Mouse (Mus musculus) heart, adult 9 months (tissue): ENCODE data around the gene Cenpq.
A peak's percentile ranks its signal among the peaks of the same experiment; 100 is the strongest.

ENCODE experiments used
- DNase-seq, 2 experiments: peaks; one replicate each; pipeline ENCODE4 v3.0.0; 2022; ENCODE audit warnings: low spot score in 2 of 2

Cenpq gene

DNA sequence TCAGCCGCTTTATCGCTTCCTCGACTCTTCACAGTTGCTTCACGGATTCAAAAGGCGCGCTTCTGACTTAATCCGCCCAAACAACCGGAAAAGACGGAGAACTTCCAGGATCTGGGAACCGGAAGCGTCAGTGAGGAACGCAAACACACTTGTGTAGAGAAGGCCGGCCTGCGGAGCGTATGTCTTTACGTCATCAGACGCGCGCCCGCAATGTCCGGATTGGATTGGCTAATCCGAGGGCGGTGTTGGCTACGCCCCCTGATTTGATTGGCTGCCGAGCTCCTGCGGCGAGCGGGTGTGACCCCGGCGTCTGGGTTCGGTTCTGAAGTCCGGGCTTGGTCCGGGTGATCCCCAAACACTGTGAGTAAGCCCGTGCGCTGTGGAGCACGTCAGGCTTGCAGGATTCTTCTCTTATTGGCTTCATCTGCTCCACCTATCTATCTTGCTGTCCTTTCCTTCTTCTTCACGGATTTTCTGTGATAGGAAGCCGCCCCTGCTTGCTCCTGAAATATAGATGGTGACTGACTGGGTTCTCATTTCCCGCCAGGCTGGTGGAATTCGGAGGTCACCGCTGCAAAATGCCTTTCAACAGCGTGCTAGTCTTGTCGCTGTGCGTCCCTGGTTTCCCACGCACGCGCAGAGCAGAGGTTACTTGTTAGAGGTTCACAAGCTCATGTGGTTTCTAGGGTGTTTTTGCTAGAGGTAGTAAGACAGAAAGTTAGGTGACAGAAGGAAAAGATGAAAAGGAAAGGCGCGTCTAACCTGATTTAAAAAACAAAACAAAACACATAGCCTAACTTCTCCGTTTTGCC, at the start of gene Cenpq, which contains the start of gene Mut:
TSS of gene Cenpq (minus strand) at position 628 of the 812 bp plus-strand sequence.
TSS of gene Mut (plus strand) at position 266 of the 812 bp plus-strand sequence.
- peak; percentile 99 for DNase-seq

GRCm38 (mm10) chr17:40977914-40978313, 43.1 kb upstream of the Cenpq start:
- DNase-seq, result no peak

GRCm38 (mm10) chr17:40948518-40948917, 13.7 kb upstream of the Cenpq start:
- no peak for DNase-seq

DNA sequence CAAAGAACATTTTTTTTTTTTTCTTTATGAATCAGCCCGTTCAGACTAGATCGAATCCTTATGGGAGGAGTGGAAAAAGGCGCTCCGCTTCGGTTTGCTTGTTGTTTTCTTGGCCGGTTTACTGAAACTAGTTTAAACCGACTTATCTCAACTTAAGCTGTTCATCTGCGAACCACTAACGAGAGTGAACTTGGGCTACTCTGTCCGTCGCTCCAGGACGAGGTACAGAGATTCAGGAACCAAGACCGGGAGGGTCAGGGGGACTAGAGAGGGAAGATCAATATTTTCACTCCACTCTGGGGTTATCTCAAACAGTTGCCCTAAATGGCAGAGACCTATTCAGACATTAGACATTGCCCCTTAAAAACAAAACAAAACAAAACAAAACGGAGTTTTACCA, 862 bp downstream of the Cenpq start:
- DNase-seq, result no peak

DNA sequence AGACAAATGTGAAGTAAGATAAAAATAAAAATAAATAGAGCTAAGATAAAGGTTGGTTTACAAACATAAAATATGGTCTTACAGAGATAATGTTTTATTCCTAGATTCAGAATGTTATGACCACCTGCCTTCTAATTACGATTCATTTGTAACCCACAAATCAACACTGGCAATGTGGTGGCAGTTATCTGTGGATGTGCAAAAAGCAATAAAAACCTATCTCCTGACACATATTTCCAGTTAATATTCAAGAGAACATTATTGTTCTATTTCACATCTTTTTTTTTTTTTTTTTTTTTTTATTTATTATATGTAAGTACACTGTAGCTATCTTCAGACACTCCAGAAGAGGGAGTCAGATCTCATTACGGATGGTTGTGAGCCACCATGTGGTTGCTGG, 19.3 kb downstream of the Cenpq start:
- DNase-seq, result no peak

DNA sequence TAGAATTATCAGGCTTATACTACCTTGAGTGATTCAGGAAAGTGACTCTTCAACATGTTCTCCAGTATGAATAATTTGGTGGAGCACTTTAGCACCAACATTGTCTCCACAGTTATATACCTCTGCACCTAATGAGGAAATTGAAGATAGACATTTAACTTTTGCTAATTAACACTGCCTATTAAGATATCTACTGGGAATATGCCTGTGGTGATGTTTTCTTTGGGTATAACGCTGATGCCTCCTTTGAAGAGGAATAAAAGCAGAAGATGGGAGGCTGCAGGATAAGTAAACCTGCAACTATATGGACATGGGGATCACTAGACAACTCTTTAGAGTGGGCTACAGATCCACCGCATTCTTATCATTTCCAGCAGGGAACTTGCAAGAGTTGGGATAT, 20.6 kb downstream of the Cenpq start, which contains the start of gene Glyatl3:
TSS of gene Glyatl3 (minus strand) at position 101 of the 400 bp plus-strand sequence.
- DNase-seq, result no peak

DNA sequence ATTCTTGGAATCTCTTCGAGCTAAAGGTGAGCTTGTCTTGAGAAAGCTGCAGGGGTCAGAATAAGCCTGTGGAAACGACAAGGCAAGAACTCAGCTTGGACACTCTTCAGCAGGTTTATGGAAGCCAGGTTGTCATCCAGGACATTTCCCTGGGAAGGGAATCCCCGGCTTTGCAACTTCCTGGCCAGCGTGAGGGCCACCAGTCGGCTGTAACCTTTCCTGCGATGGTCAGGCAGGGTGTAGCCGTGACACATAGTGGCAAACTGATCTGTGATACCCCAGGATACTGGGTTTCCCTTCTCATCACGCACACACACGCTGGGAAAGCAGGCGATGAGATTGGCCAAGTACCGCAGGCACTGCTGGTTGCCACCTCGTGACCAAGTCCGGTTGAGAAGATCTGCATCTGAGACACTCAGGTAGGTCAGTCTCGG, 30.1 kb downstream of the Cenpq start:
- no peak for DNase-seq

DNA sequence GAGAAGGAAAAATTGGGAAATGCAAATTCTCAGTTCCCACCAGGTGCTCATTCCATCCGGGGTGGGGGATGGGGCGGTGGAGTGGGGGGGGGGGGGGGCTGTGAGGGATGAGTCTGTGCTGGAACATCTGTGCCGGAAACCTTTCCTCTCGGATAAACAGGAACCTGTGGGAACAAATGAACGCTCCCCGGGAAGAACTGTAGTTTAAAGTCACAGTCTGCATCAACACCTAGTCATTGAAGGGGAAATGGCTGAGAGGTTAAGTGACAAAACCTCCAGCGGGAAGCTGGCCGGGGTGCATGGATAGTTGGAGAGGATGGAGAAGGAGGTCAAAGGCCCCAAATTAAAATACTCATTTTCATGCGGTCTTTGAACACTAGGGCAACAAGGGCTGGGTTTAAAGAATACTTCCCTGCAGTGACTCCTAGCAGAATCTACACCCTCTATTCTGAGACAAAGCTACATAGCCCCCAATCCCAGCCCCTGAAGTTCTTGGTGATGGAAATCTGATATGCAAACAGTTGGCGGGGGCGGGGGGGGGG, 30.7 kb downstream of the Cenpq start:
- DNase-seq, result peak in 1 of 2 experiments; percentile 6

DNA sequence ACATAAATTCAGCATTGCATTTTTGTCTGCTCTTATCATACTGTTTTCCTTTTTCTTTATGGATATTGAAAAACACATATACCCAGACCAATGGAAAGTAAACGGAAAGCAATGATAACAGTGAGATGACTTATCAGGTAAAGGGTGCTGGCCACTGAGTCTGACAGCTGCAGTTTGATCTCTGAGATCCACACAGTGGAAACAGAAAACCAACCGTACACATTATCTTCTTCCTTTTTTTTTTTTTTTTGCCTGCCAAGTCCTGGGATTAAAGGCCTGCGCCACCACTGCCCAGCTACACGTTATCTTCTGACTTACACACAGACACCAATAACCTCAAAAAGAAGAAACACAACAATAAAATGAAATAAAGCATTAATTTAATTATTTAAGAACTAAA, 31.5 kb downstream of the Cenpq start:
- no peak for DNase-seq

DNA sequence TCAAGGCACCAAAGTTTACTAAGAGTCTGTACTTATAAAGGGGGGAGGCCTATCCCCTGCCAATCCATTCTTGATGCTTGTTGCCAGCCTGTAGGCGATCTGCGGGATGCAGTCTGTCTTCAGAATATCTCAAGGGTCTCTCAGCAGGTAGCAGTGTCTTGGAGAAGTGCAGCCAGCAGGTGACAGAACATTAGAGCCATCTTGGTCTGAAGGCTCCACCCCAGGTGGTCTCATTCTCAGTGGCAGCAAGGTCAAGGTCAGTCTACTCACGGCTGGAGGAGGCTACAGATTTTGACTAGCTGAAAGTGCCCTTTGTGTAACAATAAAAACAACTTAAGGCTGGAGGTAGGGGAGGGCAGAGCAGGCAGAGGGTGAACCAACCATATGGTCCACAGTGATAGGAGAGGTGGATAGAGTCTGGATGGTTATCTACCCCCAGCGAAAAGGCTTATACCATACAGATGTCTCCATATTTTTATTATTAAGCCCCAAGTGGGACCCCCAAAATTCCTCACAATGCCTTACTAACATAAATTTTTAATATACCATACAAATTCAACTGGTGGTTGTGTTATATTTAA, 35.0 kb downstream of the Cenpq start:
- no peak for DNase-seq

DNA sequence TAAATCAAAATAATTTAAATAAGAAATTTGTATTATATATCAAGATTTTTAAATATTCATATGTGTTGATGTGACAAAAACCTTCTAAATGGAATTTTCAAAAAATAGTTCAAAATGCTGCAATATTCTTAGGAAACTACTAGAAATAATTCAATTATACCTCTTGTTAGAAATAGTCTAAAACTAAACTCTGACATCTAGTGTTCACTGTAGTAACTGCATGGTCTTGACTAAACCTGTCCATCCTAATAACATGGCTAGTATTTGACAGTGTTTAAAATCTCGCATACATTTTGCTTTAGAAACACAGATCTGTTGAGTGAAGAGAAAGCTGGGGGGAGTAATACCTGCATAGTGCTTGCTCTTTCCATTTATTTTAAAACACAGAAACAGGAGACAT, 38.0 kb downstream of the Cenpq start:
- DNase-seq, result no peak

DNA sequence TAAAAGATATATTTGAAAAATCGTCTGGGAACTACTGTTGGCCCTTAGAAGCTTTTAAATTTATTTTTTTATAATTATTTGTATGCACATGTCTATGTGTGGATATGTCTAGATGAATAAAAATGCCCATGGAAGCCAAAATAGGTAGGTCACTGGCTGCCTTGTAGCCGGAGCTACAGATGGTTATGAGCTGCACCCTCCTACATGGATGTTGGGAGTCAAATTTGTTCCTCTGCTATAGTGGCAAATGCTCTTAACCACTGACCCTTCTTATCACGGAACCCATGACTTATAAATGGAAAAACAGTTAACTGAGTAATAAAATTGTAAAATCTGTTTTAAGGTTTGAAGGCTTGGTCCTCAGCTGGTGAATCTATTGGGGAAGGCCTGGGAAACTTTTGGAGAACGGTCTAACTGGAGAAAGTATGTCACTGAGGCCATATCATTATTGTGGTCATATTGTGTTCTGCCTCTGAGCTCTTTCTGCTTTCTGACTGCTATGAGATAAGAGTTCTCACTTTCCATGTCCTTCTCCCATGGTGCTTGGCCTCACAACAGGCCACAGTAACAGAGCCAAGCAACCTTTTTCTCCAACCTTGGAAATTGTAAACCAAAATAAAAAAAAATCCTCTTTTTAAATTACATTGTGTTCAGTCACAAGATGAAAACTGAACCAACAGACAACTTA, 46.9 kb downstream of the Cenpq start:
- no peak for DNase-seq

- no peak for DNase-seq
Measured at GRCm38 (mm10) chr17:40885155-40885554, 49.7 kb downstream of the Cenpq start.

- DNase-seq, result no peak
Measured at GRCm38 (mm10) chr17:40882172-40882571, 52.7 kb downstream of the Cenpq start.

GRCm38 (mm10) chr17:40879924-40880691, 54.7 kb downstream of the Cenpq start, which contains the start of gene 9130008F23Rik:
9130008F23Rik (minus strand) TSS chr17:40880559.
- peak; percentile 71 to 74 for DNase-seq

GRCm38 (mm10) chr17:40879528-40879923, 55.3 kb downstream of the Cenpq start:
- DNase-seq, result no peak

- DNase-seq, result no peak
Measured at GRCm38 (mm10) chr17:40877741-40878140, 57.1 kb downstream of the Cenpq start.

DNA sequence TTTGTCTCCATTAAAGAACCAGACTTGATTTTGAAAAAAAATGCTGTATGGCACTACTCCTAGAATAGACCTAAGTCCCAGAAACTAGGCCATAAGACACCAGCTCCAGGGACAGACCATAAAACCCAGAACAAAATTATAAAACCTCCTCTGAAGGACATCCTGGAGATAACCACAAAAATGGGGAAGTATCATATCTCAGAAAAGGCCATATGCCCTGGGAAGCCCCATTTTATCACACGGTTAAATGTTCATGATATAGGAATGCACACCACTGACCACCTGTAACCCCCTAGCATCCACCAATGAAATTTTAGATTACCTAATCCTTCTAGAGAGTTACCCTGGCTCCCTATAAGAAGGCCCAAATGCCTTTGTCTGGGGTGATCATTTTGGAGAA, 59.3 kb downstream of the Cenpq start:
- no peak for DNase-seq

DNA sequence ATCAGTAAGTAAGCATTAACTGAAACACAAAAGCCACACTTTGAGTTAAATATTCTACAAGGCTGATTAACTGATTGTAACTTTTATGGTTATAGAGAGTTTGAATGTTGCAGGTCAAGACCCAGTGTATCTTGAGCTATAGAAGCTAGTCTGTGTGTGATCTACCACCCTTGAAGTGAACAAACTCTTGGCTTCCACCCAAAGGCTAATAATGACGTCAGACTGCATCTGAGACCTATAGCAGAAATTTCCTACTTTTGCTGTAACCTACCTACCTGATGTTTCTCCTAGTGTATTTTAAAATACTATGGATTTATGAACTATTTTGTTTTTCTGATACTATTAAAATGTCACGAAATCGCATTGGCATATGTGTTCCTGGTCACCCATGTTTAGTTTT, 60.1 kb downstream of the Cenpq start:
- DNase-seq, result no peak

GRCm38 (mm10) chr17:40873582-40874011, 61.2 kb downstream of the Cenpq start:
- peak; percentile 17 to 31 for DNase-seq
